Mouse (Mus musculus) regulatory T cell (primary cell): Measurements from ENCODE around the gene Hoxc11.

Source experiments
- in situ Hi-C: fragments of 300-600 bp; cut with MboI, MseI; formaldehyde crosslinking; loops from one replicate; pipeline ENCODE4 v1.15.1; 2025; ENCODE audit warnings: high pct_unique_total_duplicates

Gene Hoxc11

GRCm38 (mm10) chr15:102981379-102982288 is 27.4 kb downstream of the Hoxc11 start:
- in situ Hi-C loops, result no loop called here

GRCm38 (mm10) chr15:102983716-102984115 is 29.5 kb downstream of the Hoxc11 start:
- in situ Hi-C loops, result no loop called here

GRCm38 (mm10) chr15:102984521-102984920 is 30.3 kb downstream of the Hoxc11 start:
- in situ Hi-C loops, result no loop called here

GRCm38 (mm10) chr15:102984925-102985324 is 30.7 kb downstream of the Hoxc11 start:
- in situ Hi-C loops, result loop anchor here (5.0 kb wide), 1 partner anchor 187 kb away; no protein-coding TSS in a partner anchor

GRCm38 (mm10) chr15:102987124-102987833 is 33.1 kb downstream of the Hoxc11 start:
- in situ Hi-C loops, result loop anchor here (5.0 kb wide), 1 partner anchor 185 kb away; no protein-coding TSS in a partner anchor

- in situ Hi-C loops, result loop anchor here (5.0 kb wide), 1 partner anchor 184 kb away; no protein-coding TSS in a partner anchor
Measured at GRCm38 (mm10) chr15:102988078-102988477, 33.9 kb downstream of the Hoxc11 start.

- in situ Hi-C loops, result no loop called here
Measured at GRCm38 (mm10) chr15:102990461-102991397, 36.5 kb downstream of the Hoxc11 start, which contains the start of gene Hoxc8. TSS of gene Hoxc8 (plus strand) at chr15:102990607.

- in situ Hi-C loops, result no loop called here
Measured at GRCm38 (mm10) chr15:102991782-102992181, 37.6 kb downstream of the Hoxc11 start.

GRCm38 (mm10) chr15:102992206-102992605 is 38.0 kb downstream of the Hoxc11 start:
- in situ Hi-C loops, result no loop called here

- in situ Hi-C loops, result no loop called here
Measured at GRCm38 (mm10) chr15:102992863-102993262, 38.6 kb downstream of the Hoxc11 start.

GRCm38 (mm10) chr15:102996548-102996947 is 42.3 kb downstream of the Hoxc11 start:
- in situ Hi-C loops, result no loop called here

GRCm38 (mm10) chr15:102997431-102997830 is 43.2 kb downstream of the Hoxc11 start:
- in situ Hi-C loops, result no loop called here

GRCm38 (mm10) chr15:102997939-102998355 is 43.7 kb downstream of the Hoxc11 start, which contains the start of gene Hoxc6:
TSS of gene Hoxc6 (plus strand) at chr15:102998257.
- in situ Hi-C loops, result no loop called here

GRCm38 (mm10) chr15:102998608-102999182 is 44.5 kb downstream of the Hoxc11 start:
- in situ Hi-C loops, result no loop called here

GRCm38 (mm10) chr15:102999183-102999831 is 45.1 kb downstream of the Hoxc11 start:
- in situ Hi-C loops, result no loop called here

- in situ Hi-C loops, result no loop called here
Measured at GRCm38 (mm10) chr15:102999955-103000354, 45.7 kb downstream of the Hoxc11 start.

GRCm38 (mm10) chr15:103000501-103000901 is 46.3 kb downstream of the Hoxc11 start:
- in situ Hi-C loops, result no loop called here

GRCm38 (mm10) chr15:103001370-103001769 is 47.1 kb downstream of the Hoxc11 start:
- in situ Hi-C loops, result no loop called here

GRCm38 (mm10) chr15:103002156-103002555 is 47.9 kb downstream of the Hoxc11 start:
- in situ Hi-C loops, result no loop called here

GRCm38 (mm10) chr15:103002821-103003448 is 48.7 kb downstream of the Hoxc11 start:
- in situ Hi-C loops, result no loop called here
